Mouse (Mus musculus): ENCODE measurements around the gene Mustn1.

GRCm38 (mm10) chr14:30907814-30908265, 28.8 kb downstream of the Mustn1 start:
- TF ChIP-seq CHD2 (IDR thresholded peaks at IDR 0.05; ENCODE audit: low read depth, low read length) (no peak), HCFC1 (IDR thresholded peaks at IDR 0.05; ENCODE audit: borderline replicate concordance, insufficient read depth, low read length) (no peak), ZC3H11A (IDR thresholded peaks at IDR 0.05; ENCODE audit: borderline replicate concordance, low read depth, low read length) (no peak), ZNF384 (IDR thresholded peaks at IDR 0.05; ENCODE audit: low read depth, low read length) (no peak), MAFK (IDR thresholded peaks at IDR 0.05; ENCODE audit: insufficient read depth, low read depth, low read length) (no peak)

Measured in ES-E14 (cell line).